Mouse (Mus musculus): ENCODE measurements around the gene Klk5. TPM values are rescaled to one million over a fixed set of nuclear protein-coding genes. Genes with fewer than 3 reads are reported as not detected.

The Klk5 gene
- polyA plus RNA-seq (2016; fragmentation: Nextera tagmentation; extraction: Ambion mirVana), result 0.17 TPM in 1 of 2 replicates, not detected in the other

DNA sequence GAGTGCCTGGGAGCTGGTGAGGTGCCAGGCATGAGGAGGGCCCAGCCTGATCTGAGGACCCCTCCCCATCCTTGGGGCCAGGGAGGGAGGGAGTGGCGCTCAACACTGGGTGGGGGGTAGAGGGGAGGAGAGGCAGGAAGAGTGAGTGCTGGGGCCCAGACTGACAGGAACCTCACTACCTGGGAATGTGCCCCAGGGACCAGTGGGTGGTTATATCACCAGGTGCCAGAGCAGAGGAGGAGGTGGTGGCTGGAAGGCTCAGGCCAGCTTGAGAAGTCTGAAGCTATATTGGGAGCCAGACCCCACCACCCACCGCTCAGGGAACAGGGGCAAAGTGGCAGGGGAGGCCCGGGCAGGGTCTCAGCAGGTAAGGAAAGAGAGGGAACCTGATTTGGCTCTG is at the start of gene Klk5:
Klk5 (plus strand) TSS at position 271 of the 400 bp plus-strand sequence.
- no peak for DNase-seq (ENCODE audit: low spot score)
- Histone ChIP-seq H3K27ac (replicated peaks) (no peak within 1 kb of the TSS), H3K27me3 (ENCODE audit: low read depth, poor library complexity, severe bottlenecking) (no peaks in the 10 kb centered on the region), H3K36me3 (no peaks in the 10 kb centered on the region), H3K4me1 (no peaks in the 10 kb centered on the region), H3K4me3 (no peak within 1 kb of the TSS), H3K9me3 (replicated peaks) (no peaks in the 10 kb centered on the region)
- 47% methylated on average over 3 of the region's 3 CpGs for WGBS

DNA sequence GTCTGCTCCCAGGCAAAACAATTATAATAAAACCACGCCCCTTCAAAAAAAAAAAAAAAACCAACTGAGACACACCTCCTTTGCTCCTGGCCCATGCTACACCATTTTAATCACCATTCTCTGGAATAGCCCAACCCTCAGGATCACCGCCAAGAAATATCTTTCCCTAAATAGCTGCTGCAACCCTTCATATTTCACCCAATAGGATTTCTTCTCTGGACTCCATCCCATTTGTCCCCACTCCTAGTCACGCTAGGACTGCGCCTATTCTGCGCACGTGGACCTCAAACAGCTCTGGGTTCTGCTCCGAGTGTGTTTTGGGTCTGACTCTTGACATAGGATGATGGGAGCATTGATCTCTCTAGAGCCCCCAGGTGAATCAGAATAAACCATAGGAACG is 45.4 kb upstream of the Klk5 start:
- Histone ChIP-seq H3K27me3 (ENCODE audit: low read depth, poor library complexity, severe bottlenecking) (peaks cover 43% of the 10 kb centered on the region), H3K27ac (replicated peaks) (no peak overlapping the region), H3K9me3 (replicated peaks) (no peaks in the 10 kb centered on the region), H3K4me3 (peak overlapping the region; percentile 62), H3K4me1 (peaks cover 22% of the 10 kb centered on the region), H3K36me3 (no peaks in the 10 kb centered on the region)
- no peak for DNase-seq (ENCODE audit: low spot score)
- 6% methylated on average over 8 of the region's 8 CpGs for WGBS

DNA sequence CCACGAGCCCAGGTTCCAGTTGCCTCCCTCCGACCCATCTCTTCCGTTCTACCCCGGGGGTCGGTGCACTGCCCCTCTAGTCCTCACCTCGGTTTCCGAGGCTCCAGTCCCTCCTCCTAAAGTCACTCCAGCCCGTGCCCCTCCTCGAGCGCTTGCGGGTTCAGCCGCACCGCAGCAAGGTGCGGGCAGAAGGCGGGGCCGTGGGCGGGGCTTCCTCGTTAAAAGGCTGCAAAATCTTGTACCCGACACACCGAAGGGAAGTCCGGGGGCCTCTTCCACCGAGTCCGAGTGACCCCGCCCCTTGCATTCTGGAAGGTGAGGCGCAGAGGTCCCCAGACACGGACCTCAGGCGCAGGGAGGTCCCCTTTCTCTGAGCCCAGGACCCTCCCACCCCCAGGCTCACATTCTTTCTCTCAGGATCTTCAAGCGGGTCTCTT is 44.4 kb upstream of the Klk5 start, which contains the start of gene Klk8:
Klk8 (plus strand) TSS at position 245 of the 437 bp plus-strand sequence.
- no peaks in the 10 kb centered on the region for H3K9me3 ChIP-seq (replicated peaks)
- peaks cover 43% of the 10 kb centered on the region for H3K27me3 ChIP-seq (ENCODE audit: low read depth, poor library complexity, severe bottlenecking)
- WGBS, result under 1% methylated on average over 28 of the region's 28 CpGs
- peak; percentile 38 for DNase-seq (ENCODE audit: low spot score)
- H3K4me3 ChIP-seq, result peak within 1 kb of the TSS; percentile 62
- H3K4me1 ChIP-seq, result peaks cover 22% of the 10 kb centered on the region
- H3K36me3 ChIP-seq, result no peaks in the 10 kb centered on the region
- H3K27ac ChIP-seq (replicated peaks), result no peak within 1 kb of the TSS

DNA sequence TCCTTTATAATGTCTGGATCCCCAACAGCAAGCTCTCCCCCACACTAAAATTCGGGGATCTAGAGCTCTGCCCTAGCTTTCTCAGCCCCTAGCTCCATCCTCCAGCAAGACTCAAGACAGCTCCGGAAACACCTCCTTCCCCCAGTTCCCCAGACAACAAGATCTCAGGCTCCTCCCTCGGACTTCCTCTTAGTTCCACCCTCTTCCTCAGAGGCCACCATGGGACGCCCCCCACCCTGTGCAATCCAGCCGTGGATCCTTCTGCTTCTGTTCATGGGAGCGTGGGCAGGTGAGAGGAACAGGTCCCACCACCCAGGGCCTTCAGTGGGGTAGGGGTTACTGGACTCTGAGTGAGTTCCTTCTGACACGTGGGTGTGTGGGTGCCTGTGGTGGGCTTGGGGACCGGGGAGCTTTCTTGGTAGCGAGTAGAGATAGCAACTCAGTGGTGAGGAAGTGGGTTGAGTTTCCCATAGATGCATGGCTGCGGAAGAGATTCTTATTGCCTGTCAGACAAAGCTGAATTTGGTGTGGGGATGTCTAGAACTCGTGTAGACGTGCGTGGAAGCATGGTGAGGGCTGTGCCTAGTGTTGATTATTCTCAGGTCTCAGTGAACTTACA is 43.8 kb upstream of the Klk5 start:
- peak overlapping the region; percentile 62 for H3K4me3 ChIP-seq
- H3K4me1 ChIP-seq, result peaks cover 22% of the 10 kb centered on the region
- H3K27me3 ChIP-seq (ENCODE audit: low read depth, poor library complexity, severe bottlenecking), result peaks cover 43% of the 10 kb centered on the region
- no peak for DNase-seq (ENCODE audit: low spot score)
- H3K36me3 ChIP-seq, result no peaks in the 10 kb centered on the region
- H3K27ac ChIP-seq (replicated peaks), result no peak overlapping the region
- 46% methylated on average over 13 of the region's 13 CpGs for WGBS
- H3K9me3 ChIP-seq (replicated peaks), result no peaks in the 10 kb centered on the region

DNA sequence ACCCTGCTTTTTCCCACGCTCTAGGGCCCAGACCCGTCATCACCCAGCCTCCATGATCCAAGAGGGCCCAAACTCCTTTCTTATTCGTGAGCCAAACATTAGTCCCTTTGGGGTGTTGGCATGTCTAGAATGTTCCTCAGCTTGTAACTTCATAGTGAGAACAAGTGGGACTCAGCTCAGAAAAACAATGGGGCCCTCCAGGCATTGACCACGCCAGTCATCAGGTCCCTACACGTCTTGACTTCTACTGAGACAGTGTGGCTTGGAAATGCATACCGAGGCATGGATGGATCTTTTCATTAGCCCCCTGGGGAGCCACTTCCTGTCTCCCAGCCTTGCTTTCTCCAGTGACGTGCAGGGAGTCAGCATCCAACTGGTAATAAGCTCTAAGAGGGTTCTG is 41.9 kb upstream of the Klk5 start:
- Histone ChIP-seq H3K4me3 (no peak overlapping the region), H3K4me1 (peaks cover 22% of the 10 kb centered on the region), H3K27ac (replicated peaks) (no peak overlapping the region), H3K36me3 (no peaks in the 10 kb centered on the region), H3K9me3 (replicated peaks) (no peaks in the 10 kb centered on the region), H3K27me3 (ENCODE audit: low read depth, poor library complexity, severe bottlenecking) (peaks cover 40% of the 10 kb centered on the region)
- DNase-seq (ENCODE audit: low spot score), result no peak
- 79% methylated on average over 7 of the region's 7 CpGs for WGBS

DNA sequence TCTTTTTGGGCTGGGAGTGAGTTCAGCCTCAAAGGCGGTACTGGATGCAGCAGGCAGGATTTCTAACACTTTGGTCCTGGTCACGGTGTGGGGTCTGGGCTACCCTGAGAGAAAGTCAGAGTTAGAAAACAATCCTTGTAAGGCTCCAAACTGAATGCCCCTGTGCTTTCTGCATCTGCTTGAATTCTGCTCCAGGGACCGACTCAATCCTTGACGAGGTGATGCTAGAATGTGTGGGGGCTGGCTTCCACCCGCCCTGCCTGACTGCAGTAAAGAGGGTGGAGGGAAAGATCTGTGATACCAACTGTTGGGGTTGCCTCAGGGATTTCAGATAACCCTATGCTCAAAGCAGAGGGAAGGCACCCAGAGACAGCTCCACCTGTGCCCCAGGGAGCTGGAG is 30.8 kb upstream of the Klk5 start, which contains the start of gene Klk7:
Klk7 (plus strand) TSS at position 301 of the 400 bp plus-strand sequence.
- Histone ChIP-seq H3K27ac (replicated peaks) (no peak within 1 kb of the TSS), H3K36me3 (no peaks in the 10 kb centered on the region), H3K27me3 (ENCODE audit: low read depth, poor library complexity, severe bottlenecking) (no peaks in the 10 kb centered on the region), H3K9me3 (replicated peaks) (no peaks in the 10 kb centered on the region), H3K4me1 (no peaks in the 10 kb centered on the region), H3K4me3 (no peak within 1 kb of the TSS)
- no peak for DNase-seq (ENCODE audit: low spot score)
- 60% methylated on average over 5 of the region's 5 CpGs for WGBS

DNA sequence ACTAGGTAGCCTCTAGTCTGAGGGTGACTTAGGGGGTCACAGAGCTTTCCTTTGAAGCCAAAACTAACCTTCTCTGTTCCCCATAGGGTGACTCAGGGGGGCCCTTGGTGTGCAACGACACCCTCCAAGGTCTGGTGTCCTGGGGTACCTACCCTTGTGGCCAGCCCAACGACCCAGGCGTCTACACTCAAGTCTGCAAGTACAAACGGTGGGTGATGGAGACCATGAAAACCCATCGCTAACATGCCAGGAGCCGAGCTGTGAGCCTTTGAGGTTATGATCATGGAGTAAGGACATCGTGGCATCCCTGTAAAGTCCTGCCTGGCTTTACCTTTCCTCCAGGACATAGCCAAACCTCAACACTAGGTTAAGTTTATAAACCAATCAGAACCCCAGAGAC is 26.6 kb upstream of the Klk5 start:
- no peak overlapping the region for H3K4me3 ChIP-seq
- H3K27me3 ChIP-seq (ENCODE audit: low read depth, poor library complexity, severe bottlenecking), result no peaks in the 10 kb centered on the region
- H3K4me1 ChIP-seq, result no peaks in the 10 kb centered on the region
- no peaks in the 10 kb centered on the region for H3K36me3 ChIP-seq
- DNase-seq (ENCODE audit: low spot score), result no peak
- WGBS, result 87% methylated on average over 7 of the region's 7 CpGs
- H3K27ac ChIP-seq (replicated peaks), result no peak overlapping the region
- H3K9me3 ChIP-seq (replicated peaks), result no peaks in the 10 kb centered on the region

DNA sequence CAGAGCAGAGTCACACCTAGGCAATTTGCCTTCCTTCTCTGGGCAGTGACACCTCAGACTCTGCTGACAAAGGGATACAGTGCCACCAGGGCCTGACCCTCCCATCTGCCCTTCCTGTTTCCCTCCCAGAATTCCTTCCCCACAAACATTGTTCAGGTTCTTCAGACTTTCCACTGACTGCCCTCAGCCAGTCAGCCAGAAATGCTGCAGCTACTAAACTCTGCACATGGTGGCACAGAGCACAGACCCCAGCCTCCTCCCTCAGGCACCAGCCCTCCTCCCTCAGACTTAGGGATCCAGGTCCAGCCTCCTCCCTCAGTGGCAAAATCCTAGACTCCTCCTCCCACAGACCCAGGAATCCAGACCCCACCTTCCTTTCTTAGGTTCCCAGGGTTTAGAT is 25.0 kb upstream of the Klk5 start:
- no peak overlapping the region for H3K4me3 ChIP-seq
- no peak for DNase-seq (ENCODE audit: low spot score)
- H3K4me1 ChIP-seq, result no peaks in the 10 kb centered on the region
- H3K27me3 ChIP-seq (ENCODE audit: low read depth, poor library complexity, severe bottlenecking), result no peaks in the 10 kb centered on the region
- H3K27ac ChIP-seq (replicated peaks), result no peak overlapping the region
- no peaks in the 10 kb centered on the region for H3K36me3 ChIP-seq
- no peaks in the 10 kb centered on the region for H3K9me3 ChIP-seq (replicated peaks)

DNA sequence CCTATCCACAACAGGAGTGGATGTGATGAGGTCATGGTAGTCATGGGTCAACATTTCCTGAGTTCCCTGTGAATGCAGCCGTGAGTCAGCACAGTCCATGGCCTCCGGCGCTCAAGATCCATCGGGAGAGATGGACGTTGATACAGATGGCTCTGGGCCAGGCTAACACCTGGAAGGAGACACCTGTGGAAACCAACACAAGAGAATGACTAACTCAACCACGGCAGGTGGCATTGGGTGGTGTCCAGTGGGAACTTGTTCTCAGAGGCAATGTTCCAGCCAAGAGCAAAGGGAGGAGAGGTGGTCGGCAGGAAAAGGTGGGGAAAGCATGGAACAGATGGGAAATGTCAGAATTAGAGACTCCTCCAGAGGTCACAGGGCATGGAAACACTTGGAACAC is 20.2 kb upstream of the Klk5 start:
- no peak for DNase-seq (ENCODE audit: low spot score)
- H3K27ac ChIP-seq (replicated peaks), result no peak overlapping the region
- no peaks in the 10 kb centered on the region for H3K9me3 ChIP-seq (replicated peaks)
- WGBS, result 91% methylated on average over 7 of the region's 7 CpGs
- H3K4me1 ChIP-seq, result no peaks in the 10 kb centered on the region
- H3K27me3 ChIP-seq (ENCODE audit: low read depth, poor library complexity, severe bottlenecking), result no peaks in the 10 kb centered on the region
- no peaks in the 10 kb centered on the region for H3K36me3 ChIP-seq
- H3K4me3 ChIP-seq, result no peak overlapping the region

DNA sequence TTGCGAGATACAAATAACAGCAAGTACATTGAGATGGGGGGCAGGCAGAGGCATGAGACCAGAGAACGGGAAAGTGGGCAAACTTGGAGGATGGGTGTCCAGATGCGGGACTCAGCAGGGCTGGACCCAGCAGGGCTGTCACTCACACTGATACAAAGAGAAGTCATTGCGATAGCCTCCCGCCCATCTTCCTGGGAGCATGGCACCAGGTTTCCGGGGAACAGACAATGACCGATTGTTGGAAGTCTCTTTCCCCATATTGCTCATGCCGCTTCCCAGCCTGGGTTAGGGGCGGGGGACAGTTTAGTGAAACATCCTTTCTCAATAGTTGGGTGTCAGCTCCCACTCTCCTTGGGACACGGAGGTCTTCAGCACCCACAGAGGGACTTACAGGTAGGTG is 17.6 kb upstream of the Klk5 start, which contains the start of gene Klk6:
Klk6 (plus strand) TSS at position 301 of the 400 bp plus-strand sequence.
- 0 out of 2 replicates have a peak, but pooled peaks cover 3% of the 10 kb centered on the region for H3K9me3 ChIP-seq (replicated peaks)
- no peak within 1 kb of the TSS for H3K4me3 ChIP-seq
- no peaks in the 10 kb centered on the region for H3K27me3 ChIP-seq (ENCODE audit: low read depth, poor library complexity, severe bottlenecking)
- H3K27ac ChIP-seq (replicated peaks), result no peak within 1 kb of the TSS
- no peaks in the 10 kb centered on the region for H3K36me3 ChIP-seq
- H3K4me1 ChIP-seq, result no peaks in the 10 kb centered on the region
- DNase-seq (ENCODE audit: low spot score), result no peak
- WGBS, result 84% methylated on average over 10 of the region's 10 CpGs

DNA sequence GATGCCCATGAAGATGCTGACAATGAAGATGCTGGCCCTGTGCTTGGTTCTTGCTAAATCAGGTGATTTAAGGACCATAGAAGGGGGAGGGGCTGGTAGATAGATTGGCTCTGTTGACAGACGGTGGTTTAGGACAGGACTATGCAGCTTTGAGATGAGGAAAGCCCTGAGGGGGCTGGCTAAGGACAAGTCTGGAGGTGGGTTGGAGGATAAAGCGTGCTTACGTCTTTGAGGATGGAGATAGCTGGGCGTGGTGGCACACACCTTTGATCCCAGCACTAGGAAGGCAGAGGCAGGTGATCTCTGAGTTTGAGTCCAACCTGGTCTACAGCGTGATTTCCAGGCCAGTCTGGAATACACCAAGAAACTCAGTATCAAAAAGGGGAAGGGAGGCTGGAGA is 15.7 kb upstream of the Klk5 start:
- WGBS, result 88% methylated on average over 5 of the region's 5 CpGs
- no peaks in the 10 kb centered on the region for H3K36me3 ChIP-seq
- no peaks in the 10 kb centered on the region for H3K27me3 ChIP-seq (ENCODE audit: low read depth, poor library complexity, severe bottlenecking)
- no peak for DNase-seq (ENCODE audit: low spot score)
- H3K27ac ChIP-seq (replicated peaks), result no peak overlapping the region
- H3K9me3 ChIP-seq (replicated peaks), result 0 out of 2 replicates have a peak, but pooled peaks cover 3% of the 10 kb centered on the region
- no peaks in the 10 kb centered on the region for H3K4me1 ChIP-seq
- no peak overlapping the region for H3K4me3 ChIP-seq

DNA sequence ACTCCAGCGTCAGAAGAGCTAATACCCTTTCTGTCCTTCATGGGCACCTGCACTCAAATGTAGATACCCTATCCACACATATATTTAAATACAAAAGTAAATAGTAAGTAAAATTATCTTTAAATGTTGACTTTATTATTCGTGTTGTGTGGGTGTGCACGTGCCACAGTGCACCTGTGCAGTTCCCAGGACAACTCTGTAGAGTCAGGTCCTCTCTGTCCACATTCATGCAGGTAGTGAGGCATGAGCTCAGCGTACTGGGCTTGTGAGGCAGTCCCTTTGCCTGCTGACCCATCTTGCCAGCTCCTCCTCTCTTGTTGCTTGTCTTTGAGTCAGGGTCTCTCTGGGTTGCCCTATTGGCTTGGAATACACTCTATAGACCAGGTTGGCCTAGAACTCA is 14.1 kb upstream of the Klk5 start:
- WGBS, result 85% methylated on average over 4 of the region's 4 CpGs
- Histone ChIP-seq H3K36me3 (no peaks in the 10 kb centered on the region), H3K27ac (replicated peaks) (no peak overlapping the region), H3K9me3 (replicated peaks) (0 out of 2 replicates have a peak, but pooled peaks cover 3% of the 10 kb centered on the region), H3K4me1 (no peaks in the 10 kb centered on the region), H3K4me3 (no peak overlapping the region), H3K27me3 (ENCODE audit: low read depth, poor library complexity, severe bottlenecking) (no peaks in the 10 kb centered on the region)
- no peak for DNase-seq (ENCODE audit: low spot score)

DNA sequence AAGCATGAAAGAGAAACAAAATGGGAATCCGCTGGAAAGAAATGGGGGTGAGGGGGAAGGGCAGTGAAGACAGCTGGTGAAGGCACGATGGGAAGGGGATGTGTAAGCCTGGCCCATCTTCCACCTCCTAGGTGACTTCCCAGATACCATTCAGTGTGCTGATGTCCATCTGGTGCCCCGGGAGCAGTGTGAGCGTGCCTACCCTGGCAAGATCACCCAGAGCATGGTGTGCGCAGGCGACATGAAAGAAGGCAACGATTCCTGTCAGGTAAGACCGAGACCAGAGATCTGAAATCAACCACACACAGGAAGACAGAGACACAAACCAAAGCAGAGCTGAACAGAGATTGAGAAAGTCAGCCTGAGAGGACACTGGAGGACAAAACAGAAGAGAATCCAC is 12.8 kb upstream of the Klk5 start:
- WGBS, result 91% methylated on average over 8 of the region's 8 CpGs
- Histone ChIP-seq H3K27ac (replicated peaks) (no peak overlapping the region), H3K4me1 (no peaks in the 10 kb centered on the region)

More for the DNA sequence above, 12.8 kb upstream of the Klk5 start:
- Histone ChIP-seq H3K9me3 (replicated peaks) (0 out of 2 replicates have a peak, but pooled peaks cover 3% of the 10 kb centered on the region), H3K4me3 (no peak overlapping the region), H3K36me3 (no peaks in the 10 kb centered on the region), H3K27me3 (ENCODE audit: low read depth, poor library complexity, severe bottlenecking) (no peaks in the 10 kb centered on the region)
- DNase-seq (ENCODE audit: low spot score), result no peak
